Mouse (Mus musculus) limb, embryonic 14.5 days (tissue): ENCODE results near the gene Rnf187. TPM values are rescaled to one million over a fixed set of nuclear protein-coding genes. Genes with fewer than 3 reads are reported as not detected.

Experiments
- ATAC-seq: fragments of 200-750 bp; cut with Nextera tagmentation; 2 replicates; pipeline ENCODE4 v1.8.0; 2017; ENCODE audit warnings: low read depth, moderate number of reproducible peaks, moderate TSS enrichment; ENCODE audit not compliant: low FRiP score
- DNase-seq: peaks from one replicate; pipeline ENCODE4 v3.0.0-alpha.2; 2015; ENCODE audit warnings: low spot score
- H3K27ac ChIP-seq: fragments of 300-500 bp; sonication (generic); replicated peaks from 2 replicates; pipeline ENCODE4 v1.5.1; 2014; ENCODE audit warnings: low read depth, mild to moderate bottlenecking, low read length, moderate library complexity, mixed read lengths
- H3K27me3 ChIP-seq: fragments of 300-500 bp; sonication (generic); 2 replicates; pipeline ENCODE4 v1.6.1; 2014; ENCODE audit warnings: low read length, mixed read lengths; ENCODE audit not compliant: control insufficient read depth, insufficient read depth
- H3K36me3 ChIP-seq: fragments of 300-500 bp; sonication (generic); 2 replicates; pipeline ENCODE4 v1.6.1; 2014; ENCODE audit warnings: mild to moderate bottlenecking, low read length, moderate library complexity, mixed read lengths; ENCODE audit not compliant: control insufficient read depth, insufficient read depth
- H3K4me1 ChIP-seq: fragments of 300-500 bp; sonication (generic); 2 replicates; pipeline ENCODE4 v1.6.1; 2014; ENCODE audit warnings: antibody characterized with exemption, low read length, mixed read lengths; ENCODE audit not compliant: control insufficient read depth, insufficient read depth
- H3K4me2 ChIP-seq: fragments of 300-500 bp; sonication (generic); replicated peaks from 2 replicates; pipeline ENCODE4 v1.6.1; 2014; ENCODE audit warnings: low read depth, mild to moderate bottlenecking, low read length, moderate library complexity; ENCODE audit not compliant: severe bottlenecking
- H3K4me3 ChIP-seq: fragments of 300-500 bp; sonication (generic); replicated peaks from 2 replicates; pipeline ENCODE4 v1.5.1; 2014; ENCODE audit warnings: low read length
- H3K9ac ChIP-seq: fragments of 300-500 bp; sonication (generic); 2 replicates; pipeline ENCODE4 v1.6.1; 2014; ENCODE audit warnings: mild to moderate bottlenecking, low read depth, low read length, moderate library complexity; ENCODE audit not compliant: severe bottlenecking
- H3K9me3 ChIP-seq: fragments of 300-500 bp; sonication (generic); 2 replicates; pipeline ENCODE4 v1.6.1; 2016; ENCODE audit warnings: low read length; ENCODE audit not compliant: control insufficient read depth
- POLR2A ChIP-seq: fragments of 200-500 bp; IDR thresholded peaks from 2 replicates; pipeline ENCODE4 v1.8.0; 2012; ENCODE audit warnings: inconsistent platforms, mild to moderate bottlenecking, moderate library complexity, borderline replicate concordance; ENCODE audit not compliant: insufficient read depth, insufficient read length; ENCODE audit errors: extremely low read depth
- WGBS: fragments of 180-500 bp; shearing (Covaris S2); extraction: QIAGEN DNeasy Blood & Tissue Kit; methylation state at CpG from one replicate; pipeline ENCODE4 v1.1.7; 2014; 5-methylcytosine and 5-hydroxymethylcytosine counted together
- polyA plus RNA-seq, 2 experiments: library from polyadenylated mRNA; depleted of rRNA in 1 of 2; stranded (reverse) in 1 of 2; unstranded in 1 of 2; fragments of >200 nt; fragmentation: Nextera tagmentation in 1 of 2; extraction: Ambion mirVana in 1 of 2; gene quantifications; 2 replicates each; pipeline versions ENCODE4 v1.2.1 to v1.2.3; 2012 to 2014

Rnf187 gene
- polyA plus RNA-seq, 2 experiments = 248 to 284 TPM

DNA sequence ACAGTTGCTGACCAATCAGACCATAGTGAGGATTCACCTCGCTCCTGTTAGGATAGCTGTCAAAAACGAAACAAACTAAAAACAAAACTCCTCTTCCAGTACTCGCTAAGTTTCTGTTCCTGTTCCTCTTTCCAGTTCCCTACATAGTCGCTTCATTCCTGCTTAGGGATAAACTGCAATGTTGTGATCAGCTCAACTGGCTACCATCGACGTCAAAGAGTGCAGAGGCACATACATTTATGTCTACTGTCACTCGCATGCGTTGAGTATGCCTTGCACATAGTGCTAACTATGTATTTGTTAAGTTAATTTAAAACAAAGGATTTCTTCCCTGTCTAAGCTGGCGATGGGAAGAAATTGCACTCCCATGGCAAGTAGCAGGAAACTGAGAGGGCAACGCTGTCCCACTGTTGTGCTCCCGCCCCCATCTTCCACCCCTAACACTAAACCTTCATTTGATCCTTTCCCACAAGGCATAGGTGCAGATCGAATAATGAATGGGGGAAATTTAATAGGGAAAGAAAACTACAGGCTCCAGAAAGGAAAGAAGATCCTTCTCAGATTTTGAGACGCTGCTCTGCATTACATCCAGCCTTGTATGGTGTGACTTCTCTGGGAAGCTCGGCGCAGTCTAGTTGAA lies 20.6 kb upstream of the Rnf187 start:
- peaks cover 20% of the 10 kb centered on the region; the same call in 1 of the 2 replicates for H3K4me1 ChIP-seq
- H3K36me3 ChIP-seq = peaks cover 9% of the 10 kb centered on the region
- H3K4me2 ChIP-seq = peak overlapping the region; percentile 86
- DNase-seq (no peak), ATAC-seq (no peak)
- WGBS = 33% methylated on average over 15 of the region's 15 CpGs
- 0 out of 2 replicates have a peak, but pooled peaks cover 4% of the 10 kb centered on the region for H3K27me3 ChIP-seq
- TF ChIP-seq POLR2A = no peak
- peak overlapping the region; percentile 44 for H3K4me3 ChIP-seq
- H3K9me3 ChIP-seq = no peaks in the 10 kb centered on the region
- 0 out of 2 replicates have a peak overlapping the region, but pooled peaks have one; percentile 34 for H3K9ac ChIP-seq
- H3K27ac ChIP-seq = no peak overlapping the region

DNA sequence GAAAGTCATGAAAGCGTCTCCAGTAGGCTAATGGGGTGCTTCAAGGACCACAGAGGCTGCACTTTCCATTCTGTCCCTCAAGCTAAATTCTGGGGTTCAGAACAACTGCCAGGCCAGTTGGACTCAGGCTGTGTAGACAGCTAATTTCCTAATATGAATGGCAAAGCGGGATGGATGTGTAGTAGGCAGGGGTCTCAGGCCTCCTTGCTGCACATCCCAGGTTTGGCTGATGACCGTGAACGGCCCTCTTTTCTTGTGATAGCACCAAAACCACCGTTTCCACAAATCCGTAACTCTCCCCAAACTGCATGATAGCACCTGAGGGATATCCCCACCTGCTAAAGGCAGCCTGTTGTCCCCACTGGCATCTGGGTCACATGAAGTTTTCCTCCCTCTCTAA lies 19.8 kb upstream of the Rnf187 start:
- 82% methylated on average over 6 of the region's 6 CpGs for WGBS
- no peak for ATAC-seq
- H3K9me3 ChIP-seq = no peaks in the 10 kb centered on the region
- no peak overlapping the region for H3K9ac ChIP-seq
- peaks cover 9% of the 10 kb centered on the region for H3K36me3 ChIP-seq
- no peak for DNase-seq
- TF ChIP-seq POLR2A = no peak
- no peak overlapping the region for H3K4me2 ChIP-seq
- H3K27ac ChIP-seq = no peak overlapping the region
- 0 out of 2 replicates have a peak, but pooled peaks cover 4% of the 10 kb centered on the region for H3K27me3 ChIP-seq
- peaks cover 20% of the 10 kb centered on the region; the same call in 1 of the 2 replicates for H3K4me1 ChIP-seq
- no peak overlapping the region for H3K4me3 ChIP-seq

DNA sequence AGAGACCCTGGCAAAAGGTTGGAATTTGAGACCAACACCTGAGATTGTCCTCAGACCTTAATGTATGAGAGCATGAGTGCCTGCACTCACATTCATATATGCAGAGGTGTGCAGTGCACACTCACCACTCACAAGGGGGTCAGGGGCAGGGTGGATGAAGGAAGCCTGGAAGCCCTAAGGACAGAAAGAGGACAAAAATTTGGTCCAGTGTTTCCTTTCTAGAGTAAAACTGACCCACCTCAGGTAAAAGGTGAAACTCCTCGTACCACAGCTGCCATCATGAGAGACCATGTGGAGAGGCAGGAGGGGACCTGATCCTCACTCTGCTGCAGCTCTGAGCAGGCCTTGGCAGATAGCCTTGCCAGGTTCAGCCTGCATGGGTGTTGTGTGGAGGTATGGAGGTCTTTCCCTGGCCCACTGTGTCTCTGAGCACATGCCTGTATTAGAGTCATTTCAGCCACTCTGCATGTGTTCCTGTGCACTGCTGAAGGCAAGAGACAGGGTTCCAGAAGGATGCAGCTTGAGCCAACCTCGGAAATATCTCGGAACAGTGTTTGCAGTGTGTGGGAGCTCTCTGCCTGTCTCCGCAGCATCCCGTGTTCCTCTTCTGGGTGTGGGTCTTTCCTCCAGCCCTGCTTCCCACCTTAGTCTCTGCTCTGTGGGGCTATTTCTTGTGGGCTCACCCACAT lies 18.7 kb upstream of the Rnf187 start:
- Histone ChIP-seq H3K9me3 (no peaks in the 10 kb centered on the region), H3K4me2 (peak overlapping the region; percentile 75), H3K9ac (no peak overlapping the region), H3K4me1 (peaks cover 20% of the 10 kb centered on the region; the same call in 1 of the 2 replicates), H3K4me3 (peak overlapping the region; percentile 68; the same call in 1 of the 2 replicates), H3K27ac (no peak overlapping the region), H3K27me3 (0 out of 2 replicates have a peak, but pooled peaks cover 4% of the 10 kb centered on the region), H3K36me3 (peaks cover 9% of the 10 kb centered on the region)
- no peak for TF ChIP-seq POLR2A
- ATAC-seq (no peak), DNase-seq (no peak)
- WGBS = 88% methylated on average over 5 of the region's 5 CpGs

DNA sequence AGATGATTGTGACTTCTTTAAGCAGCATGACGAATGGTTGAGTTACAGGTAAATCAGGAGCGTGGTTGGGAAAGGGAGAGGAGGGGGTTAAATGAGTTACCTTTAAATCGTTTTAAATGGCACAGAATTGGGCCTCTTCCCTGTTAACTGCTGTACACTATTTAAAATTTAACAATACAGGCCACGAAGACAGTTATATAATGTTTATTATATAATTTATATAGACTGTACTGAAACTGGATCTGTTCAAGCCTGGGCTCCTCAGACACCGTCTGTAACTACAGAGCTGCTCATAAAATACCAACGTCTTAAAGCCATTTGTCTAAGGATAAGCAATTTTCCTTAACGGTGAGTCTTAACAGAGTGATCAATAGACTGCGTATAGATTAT lies 17.1 kb upstream of the Rnf187 start:
- Histone ChIP-seq H3K9ac (peak overlapping the region; percentile 86), H3K4me1 (peaks cover 20% of the 10 kb centered on the region; the same call in 1 of the 2 replicates), H3K27me3 (no peaks in the 10 kb centered on the region), H3K4me3 (peak overlapping the region; percentile 68), H3K4me2 (peak overlapping the region; percentile 75), H3K36me3 (peaks cover 9% of the 10 kb centered on the region), H3K9me3 (no peaks in the 10 kb centered on the region), H3K27ac (peak overlapping the region; percentile 96)
- WGBS = 16% methylated on average over 8 of the region's 8 CpGs
- no peak for DNase-seq
- no peak for ATAC-seq
- no peak for TF ChIP-seq POLR2A

DNA sequence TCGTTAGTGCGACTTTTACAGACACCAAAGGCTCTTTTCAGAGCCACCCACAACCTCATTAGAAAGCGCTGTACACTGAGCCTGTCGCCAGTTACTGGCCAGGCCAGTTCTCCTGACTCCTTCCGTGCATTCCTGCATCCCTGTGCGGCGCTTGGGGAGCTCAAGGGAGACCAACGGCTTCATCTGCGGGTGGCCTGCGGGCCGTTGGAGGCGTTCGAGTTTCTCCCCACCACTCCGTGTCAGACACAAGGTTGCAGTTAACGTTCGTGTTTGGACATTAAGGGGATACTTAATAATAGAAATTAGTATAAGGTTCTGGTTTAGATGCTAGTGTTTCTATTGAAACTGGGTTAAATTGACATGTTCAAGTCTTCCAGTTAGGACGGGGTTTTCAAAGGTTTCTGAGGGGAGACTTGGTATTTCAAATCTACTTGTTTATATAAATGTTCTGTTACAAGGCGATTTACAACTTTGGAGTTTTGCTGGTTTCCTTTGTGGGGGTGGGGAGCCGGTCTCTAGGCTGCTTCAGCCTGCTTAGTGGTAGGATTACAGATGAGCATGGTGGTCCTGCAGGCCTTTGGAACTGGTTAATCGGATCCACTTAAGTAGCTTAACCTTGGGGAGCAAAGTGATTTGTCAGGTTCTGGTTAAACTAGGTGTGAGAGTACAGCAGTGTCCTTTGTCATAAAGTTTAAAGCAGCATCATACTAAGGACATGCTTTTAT lies 16.6 kb upstream of the Rnf187 start:
- Histone ChIP-seq H3K27ac (peak overlapping the region; percentile 96), H3K27me3 (no peaks in the 10 kb centered on the region), H3K9me3 (no peaks in the 10 kb centered on the region), H3K4me3 (peak overlapping the region; percentile 68), H3K4me2 (peak overlapping the region; percentile 75), H3K4me1 (peaks cover 20% of the 10 kb centered on the region; the same call in 1 of the 2 replicates), H3K9ac (peak overlapping the region; percentile 86), H3K36me3 (peaks cover 9% of the 10 kb centered on the region)
- 1% methylated on average over 18 of the region's 20 CpGs for WGBS
- ATAC-seq = peak; percentile 9; the same call in 1 of the 2 replicates
- no peak for TF ChIP-seq POLR2A
- DNase-seq = no peak
